Mouse (Mus musculus): ENCODE data around the gene Prkca. TPM values are rescaled to one million over a fixed set of nuclear protein-coding genes. Genes with fewer than 3 reads are reported as not detected.

Prkca gene
- 64.6 TPM for total RNA-seq (2023)

DNA sequence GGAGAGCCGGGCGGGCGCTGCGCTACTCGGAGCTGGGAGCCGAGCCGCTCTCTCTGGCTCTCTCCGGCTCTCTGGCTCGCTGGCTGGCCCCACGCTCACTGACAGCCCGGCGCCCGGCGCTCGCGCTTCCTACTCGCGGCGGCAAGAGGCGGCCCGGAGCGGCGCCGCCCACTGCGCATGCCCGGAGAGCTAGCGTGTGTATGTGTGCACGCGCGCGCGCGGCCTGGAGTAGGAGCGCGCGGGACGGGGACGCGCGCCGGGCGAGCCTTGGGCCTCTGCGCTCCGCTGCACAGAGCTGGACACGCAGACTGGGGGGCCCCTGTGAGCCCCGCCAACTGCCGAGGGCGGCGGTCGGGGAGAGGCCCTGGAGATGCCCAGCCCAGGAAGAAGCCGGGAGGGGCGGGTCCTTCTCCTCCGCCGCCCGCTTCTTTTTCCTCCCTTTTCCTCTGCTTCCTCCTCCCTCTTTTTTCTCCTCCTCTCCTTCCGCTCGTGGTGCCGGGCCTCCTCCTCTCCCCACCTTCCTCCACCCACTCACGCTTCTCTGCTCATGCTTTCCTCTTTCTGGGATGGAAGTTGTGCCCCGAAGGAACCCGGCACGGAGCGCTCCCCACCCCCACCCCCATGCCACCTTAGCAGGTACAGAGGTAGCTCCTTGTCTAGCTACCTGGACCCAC lies at the start of gene Prkca:
TSS of gene Prkca (minus strand) at position 140 of the 674 bp plus-strand sequence.

DNA sequence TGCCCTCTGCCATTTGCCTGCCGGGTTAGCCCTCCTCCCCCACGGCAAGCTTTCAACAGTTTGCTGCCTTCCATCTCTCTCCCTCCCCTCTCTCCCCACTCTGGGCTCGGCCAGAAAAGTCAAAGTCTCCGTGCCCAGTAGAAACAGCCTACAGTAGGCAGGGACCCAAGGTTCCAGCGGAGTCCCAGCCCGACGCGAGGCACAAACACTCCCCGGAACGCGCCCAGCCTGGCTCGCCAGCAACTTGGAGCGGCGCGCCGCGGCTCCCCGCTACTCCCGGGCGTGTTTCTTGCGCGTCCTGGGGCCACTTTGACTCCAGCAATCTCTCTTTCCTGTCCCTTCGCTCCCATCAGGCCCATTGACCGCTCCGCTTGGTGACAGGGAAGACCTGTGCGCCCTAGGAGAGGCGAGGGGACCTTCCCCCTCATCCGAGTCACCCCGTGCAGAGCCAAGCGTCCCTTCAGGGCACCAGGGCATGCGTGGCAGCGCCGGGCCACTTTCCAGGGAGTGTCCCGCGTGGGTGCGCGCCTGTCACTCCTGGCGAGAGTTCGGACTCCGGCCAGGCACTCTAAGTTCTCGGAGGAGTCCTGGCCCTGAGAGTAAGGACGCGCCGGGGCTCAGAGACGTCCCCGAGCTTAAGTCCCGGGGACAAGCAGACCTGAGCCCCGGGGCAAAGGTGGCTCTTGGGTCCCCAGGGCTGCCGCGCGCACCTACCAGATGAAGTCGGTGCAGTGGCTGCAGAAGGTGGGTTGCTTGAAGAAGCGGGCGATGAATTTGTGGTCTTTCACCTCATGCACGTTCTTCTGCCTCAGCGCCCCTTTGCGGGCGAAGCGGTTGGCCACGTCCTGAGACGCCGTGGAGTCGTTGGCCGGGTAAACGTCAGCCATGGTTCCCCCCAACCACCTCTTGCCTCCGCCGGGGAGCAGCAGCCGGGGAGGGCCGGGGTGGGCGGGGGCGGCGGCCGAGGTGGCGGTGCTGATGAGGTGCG lies 653 bp downstream of the Prkca start, which contains the start of gene Apoh:
TSS of gene Apoh (plus strand) at position 574 of the 988 bp plus-strand sequence.

DNA sequence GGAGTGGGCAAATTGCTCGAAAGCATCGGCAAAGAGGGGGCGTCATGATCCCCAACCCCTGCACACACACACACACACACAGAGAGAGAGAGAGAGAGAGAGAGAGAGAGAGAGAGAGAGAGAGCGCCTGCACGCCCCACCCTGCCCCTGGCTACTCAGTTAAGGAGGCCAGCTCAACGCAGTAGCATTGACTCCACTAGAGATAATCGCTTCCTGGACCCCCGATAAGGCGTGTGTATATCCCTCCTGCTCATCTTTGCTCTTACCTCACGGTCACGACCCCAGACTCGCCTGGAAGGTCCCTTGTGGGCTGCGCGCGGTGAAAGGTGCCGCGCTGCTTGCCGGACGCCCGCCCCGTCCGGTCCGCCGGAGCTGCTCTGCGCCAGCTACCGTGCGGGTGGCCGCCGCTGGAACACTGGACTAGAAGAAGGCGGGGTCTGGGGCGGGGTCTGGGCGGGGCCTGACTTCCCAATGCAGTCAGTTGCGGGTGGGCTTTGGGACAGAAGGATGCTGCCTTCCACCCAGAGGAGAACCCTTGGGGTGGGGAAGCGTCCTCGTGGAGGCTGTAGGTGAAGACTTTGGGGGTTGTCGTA lies 429.0 kb downstream of the Prkca start, which contains the start of gene Cacng5:
TSS of gene Cacng5 (minus strand) at position 422 of the 593 bp plus-strand sequence.

Other genes starting within 250 kb of the Prkca start
- gene Apoh, start 574 bp downstream of the Prkca start, total RNA-seq (2023): not detected
- gene Cep112, start 81.3 kb upstream of the Prkca start, total RNA-seq (2023): not detected